Mouse (Mus musculus) colon, adult 2 months (tissue): ENCODE results near the gene Trpc6. TPM values are rescaled to one million over a fixed set of nuclear protein-coding genes. Genes with fewer than 3 reads are reported as not detected.

ENCODE experiments used
- polyA plus RNA-seq: library from polyadenylated mRNA; depleted of rRNA; stranded (reverse); fragments of >200 nt; gene quantifications from 2 replicates; pipeline ENCODE4 v1.2.3, GENCODE M21; 2012; rRNA removed

Gene Trpc6
- 0.26 and 0.34 TPM in 2 replicates for polyA plus RNA-seq

DNA sequence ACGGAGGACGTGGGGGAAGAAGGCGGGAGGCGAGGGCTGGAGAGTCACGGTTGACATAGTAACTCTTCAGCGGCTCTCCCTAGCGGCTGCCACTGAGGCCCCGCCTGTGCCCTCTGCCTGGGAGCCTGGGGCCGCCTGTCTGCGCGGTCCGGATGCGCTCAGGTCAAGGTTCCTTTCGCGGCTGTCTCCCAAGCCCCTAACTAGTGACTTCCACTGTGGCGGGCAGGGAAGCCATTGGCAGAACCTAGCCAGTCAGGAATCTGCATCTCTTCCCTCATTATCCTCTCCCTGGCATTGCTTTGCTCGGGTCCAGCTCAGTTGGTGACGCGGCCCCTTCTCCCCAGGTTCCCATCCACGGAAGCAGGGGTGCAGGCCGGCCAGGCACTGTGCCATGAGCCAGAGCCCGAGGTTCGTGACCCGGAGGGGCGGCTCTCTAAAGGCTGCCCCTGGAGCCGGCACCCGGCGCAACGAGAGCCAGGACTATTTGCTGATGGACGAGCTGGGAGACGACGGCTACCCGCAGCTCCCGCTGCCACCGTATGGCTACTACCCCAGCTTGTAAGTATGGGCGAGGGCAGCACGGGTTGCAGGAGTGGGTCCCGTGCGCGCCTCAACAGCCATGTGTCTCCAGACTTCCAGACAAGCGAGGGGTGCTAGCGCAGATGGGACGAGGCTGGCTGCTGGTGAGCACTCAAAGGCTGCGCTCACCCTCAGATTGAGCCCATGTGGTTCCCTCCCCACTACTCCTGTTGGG, at the start of gene Trpc6:
Gene Trpc6, plus strand, starts transcription at position 102 of the 754 bp plus-strand sequence.

